Mouse (Mus musculus) embryonic facial prominence, embryonic 15.5 days (tissue): Measurements from ENCODE around the gene Abhd5. TPM values are rescaled to one million over a fixed set of nuclear protein-coding genes. Genes with fewer than 3 reads are reported as not detected.

ENCODE experiments used
- ATAC-seq: fragments of 200-750 bp; cut with Nextera tagmentation; 2 replicates; pipeline ENCODE4 v1.8.0; 2017; ENCODE audit warnings: low read depth, moderate TSS enrichment; ENCODE audit not compliant: insufficient number of reproducible peaks, low FRiP score, low TSS enrichment
- H3K27ac ChIP-seq: fragments of 300-500 bp; sonication (generic); replicated peaks from 2 replicates; pipeline ENCODE4 v1.5.1; 2015; ENCODE audit warnings: mild to moderate bottlenecking, inconsistent platforms
- H3K27me3 ChIP-seq: fragments of 300-500 bp; sonication (generic); 2 replicates; pipeline ENCODE4 v1.6.1; 2015; ENCODE audit warnings: inconsistent platforms
- H3K36me3 ChIP-seq: fragments of 300-500 bp; sonication (generic); 2 replicates; pipeline ENCODE4 v1.6.1; 2015; ENCODE audit warnings: mild to moderate bottlenecking, inconsistent platforms
- H3K4me1 ChIP-seq: fragments of 300-500 bp; sonication (generic); 2 replicates; pipeline ENCODE4 v1.6.1; 2015; ENCODE audit warnings: inconsistent platforms
- H3K4me2 ChIP-seq: fragments of 300-500 bp; sonication (generic); replicated peaks from 2 replicates; pipeline ENCODE4 v1.6.1; 2015; ENCODE audit warnings: mild to moderate bottlenecking, inconsistent platforms
- H3K4me3 ChIP-seq: fragments of 300-500 bp; sonication (generic); replicated peaks from 2 replicates; pipeline ENCODE4 v1.5.1; 2015; ENCODE audit warnings: mild to moderate bottlenecking, inconsistent platforms
- H3K9ac ChIP-seq: fragments of 300-500 bp; sonication (generic); 2 replicates; pipeline ENCODE4 v1.6.1; 2015; ENCODE audit warnings: inconsistent platforms
- H3K9me3 ChIP-seq: fragments of 300-500 bp; sonication (generic); replicated peaks from 2 replicates; pipeline ENCODE4 v1.6.1; 2016; ENCODE audit warnings: inconsistent platforms
- WGBS: fragments of 180-500 bp; shearing (Covaris S2); methylation state at CpG from one replicate; pipeline ENCODE4 v1.1.7; 2015; 5-methylcytosine and 5-hydroxymethylcytosine counted together
- polyA plus RNA-seq: library from polyadenylated mRNA; unstranded; fragments of >200 nt; fragmentation: Nextera tagmentation; extraction: Ambion mirVana; gene quantifications from 2 replicates; pipeline ENCODE4 v1.2.1, GENCODE M21; 2015

Gene Abhd5
- polyA plus RNA-seq, 1 experiment from 2014 or later = 38.9 TPM

DNA sequence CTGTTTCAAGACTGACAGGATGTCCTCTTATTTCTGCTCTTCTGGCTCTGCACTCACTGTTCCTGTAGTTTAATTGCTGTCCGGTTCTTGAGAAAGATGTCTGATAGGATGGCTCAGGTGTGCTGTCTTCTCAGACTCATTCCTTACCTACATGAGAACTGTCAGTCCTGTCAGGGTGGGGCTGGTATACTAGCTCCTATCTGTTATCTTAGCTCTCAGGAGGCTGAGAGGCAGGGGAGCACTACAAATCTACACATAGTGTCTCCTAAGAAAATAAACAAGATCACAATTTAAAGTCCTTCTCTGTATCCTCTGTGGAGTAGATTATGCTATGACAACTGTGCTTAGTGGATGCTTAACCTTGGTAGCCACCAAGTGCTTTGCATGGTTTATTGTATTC is 21.6 kb downstream of the Abhd5 start:
- H3K27me3 ChIP-seq = no peaks in the 10 kb centered on the region
- H3K4me3 ChIP-seq = no peak overlapping the region
- no peak overlapping the region for H3K4me2 ChIP-seq
- no peak for ATAC-seq
- WGBS = 79% methylated on average over 1 of the region's 1 CpGs
- no peaks in the 10 kb centered on the region for H3K4me1 ChIP-seq
- H3K27ac ChIP-seq = 0 out of 2 replicates have a peak overlapping the region, but pooled peaks have one; percentile 0
- 0 out of 2 replicates have a peak, but pooled peaks cover 7% of the 10 kb centered on the region for H3K36me3 ChIP-seq
- no peaks in the 10 kb centered on the region for H3K9me3 ChIP-seq
- no peak overlapping the region for H3K9ac ChIP-seq

DNA sequence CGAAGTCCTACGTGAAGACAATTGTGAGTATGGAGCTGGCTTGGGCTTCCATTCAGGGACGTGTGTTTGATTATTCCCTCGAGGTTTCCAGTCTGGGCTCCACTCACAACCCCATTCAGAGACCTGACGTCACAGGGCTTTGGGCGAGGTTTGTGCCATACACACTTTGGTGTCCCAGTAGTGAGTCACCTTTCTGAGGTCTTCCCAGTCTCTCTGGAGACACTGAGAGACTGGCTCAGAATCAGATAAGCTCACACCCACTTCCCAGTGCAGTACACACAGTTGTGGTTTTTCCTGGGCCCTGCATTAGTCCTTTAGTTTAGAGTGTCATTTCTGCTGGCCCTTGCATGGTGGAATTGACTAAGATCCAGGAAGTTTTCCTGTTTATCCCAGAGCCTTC is 27.6 kb downstream of the Abhd5 start:
- 84% methylated on average over 6 of the region's 6 CpGs for WGBS
- H3K9ac ChIP-seq = no peak overlapping the region
- peaks cover 20% of the 10 kb centered on the region; the same call in 1 of the 2 replicates for H3K36me3 ChIP-seq
- H3K4me3 ChIP-seq = no peak overlapping the region
- no peak overlapping the region for H3K27ac ChIP-seq
- no peak overlapping the region for H3K4me2 ChIP-seq
- H3K4me1 ChIP-seq = no peaks in the 10 kb centered on the region
- no peak for ATAC-seq
- no peaks in the 10 kb centered on the region for H3K9me3 ChIP-seq
- no peaks in the 10 kb centered on the region for H3K27me3 ChIP-seq

GRCm38 (mm10) chr9:122380959-122381358 is 29.6 kb downstream of the Abhd5 start:
- no peaks in the 10 kb centered on the region for H3K27me3 ChIP-seq
- no peak overlapping the region for H3K27ac ChIP-seq
- H3K4me1 ChIP-seq = no peaks in the 10 kb centered on the region
- H3K9ac ChIP-seq = no peak overlapping the region
- WGBS = 80% methylated on average over 6 of the region's 6 CpGs
- peaks cover 20% of the 10 kb centered on the region; the same call in 1 of the 2 replicates for H3K36me3 ChIP-seq
- H3K9me3 ChIP-seq = no peaks in the 10 kb centered on the region
- H3K4me3 ChIP-seq = no peak overlapping the region
- H3K4me2 ChIP-seq = no peak overlapping the region
- ATAC-seq = no peak

DNA sequence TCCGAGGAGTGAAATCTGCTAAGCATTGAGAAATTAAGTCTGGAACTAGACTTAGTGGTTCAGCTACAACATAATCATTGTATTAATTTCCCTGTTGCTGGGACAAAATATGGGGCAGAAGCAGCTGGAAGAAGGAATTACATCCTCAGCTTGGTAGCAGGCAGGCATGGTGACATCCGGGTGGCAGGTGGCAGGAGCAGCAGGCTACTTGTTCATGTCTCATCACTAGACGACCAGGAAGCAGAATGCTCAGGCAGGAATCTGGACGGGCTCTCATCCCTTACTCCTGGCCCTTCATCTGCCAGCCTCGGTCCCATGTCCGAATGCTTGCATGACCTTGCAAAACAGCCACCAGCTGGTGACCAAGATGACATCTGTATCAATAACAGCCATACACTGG is 30.6 kb downstream of the Abhd5 start:
- no peak for ATAC-seq
- Histone ChIP-seq H3K4me2 (no peak overlapping the region), H3K9ac (no peak overlapping the region), H3K27ac (no peak overlapping the region), H3K9me3 (no peaks in the 10 kb centered on the region), H3K27me3 (no peaks in the 10 kb centered on the region), H3K4me1 (no peaks in the 10 kb centered on the region), H3K4me3 (no peak overlapping the region), H3K36me3 (peaks cover 13% of the 10 kb centered on the region; the same call in 1 of the 2 replicates)
- WGBS = 80% methylated on average over 6 of the region's 6 CpGs

GRCm38 (mm10) chr9:122386015-122386414 is 34.6 kb downstream of the Abhd5 start:
- H3K9me3 ChIP-seq = no peaks in the 10 kb centered on the region
- H3K4me2 ChIP-seq = no peak overlapping the region
- H3K36me3 ChIP-seq = peaks cover 3% of the 10 kb centered on the region; the same call in 1 of the 2 replicates
- no peak overlapping the region for H3K9ac ChIP-seq
- H3K4me1 ChIP-seq = no peaks in the 10 kb centered on the region
- WGBS = 80% methylated on average over 3 of the region's 3 CpGs
- no peak for ATAC-seq
- no peak overlapping the region for H3K4me3 ChIP-seq
- H3K27me3 ChIP-seq = no peaks in the 10 kb centered on the region
- H3K27ac ChIP-seq = no peak overlapping the region

GRCm38 (mm10) chr9:122389287-122389920 is 38.0 kb downstream of the Abhd5 start:
- Histone ChIP-seq H3K4me3 (no peak overlapping the region), H3K27ac (no peak overlapping the region), H3K4me2 (no peak overlapping the region), H3K4me1 (no peaks in the 10 kb centered on the region), H3K36me3 (no peaks in the 10 kb centered on the region), H3K9me3 (no peaks in the 10 kb centered on the region), H3K9ac (no peak overlapping the region), H3K27me3 (no peaks in the 10 kb centered on the region)
- 85% methylated on average over 5 of the region's 5 CpGs for WGBS
- no peak for ATAC-seq

DNA sequence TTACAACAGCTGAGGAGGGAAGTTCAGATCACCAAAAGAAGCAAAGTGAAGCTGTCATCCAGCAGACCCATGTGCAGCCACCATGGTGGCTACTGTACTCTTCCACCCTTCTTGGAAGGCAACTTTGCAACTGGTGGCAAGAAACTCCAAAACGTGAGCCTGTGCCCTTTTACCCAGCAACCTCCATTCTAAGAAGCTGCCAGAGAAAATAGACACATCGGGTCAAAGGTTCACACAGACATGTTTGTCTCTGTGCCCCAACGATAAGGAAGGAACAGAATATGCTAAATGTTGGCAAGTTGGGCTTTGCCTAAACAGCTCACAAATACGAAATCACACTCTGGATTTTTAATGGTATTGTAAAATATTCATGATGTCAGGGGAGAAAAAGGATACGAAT is 44.4 kb downstream of the Abhd5 start:
- Histone ChIP-seq H3K4me2 (no peak overlapping the region), H3K27ac (no peak overlapping the region), H3K27me3 (no peaks in the 10 kb centered on the region), H3K36me3 (no peaks in the 10 kb centered on the region), H3K9me3 (no peaks in the 10 kb centered on the region), H3K4me3 (no peak overlapping the region), H3K4me1 (no peaks in the 10 kb centered on the region), H3K9ac (no peak overlapping the region)
- whole genome bisulfite sequencing = 68% methylated on average over 5 of the region's 5 CpGs
- no peak for ATAC-seq

GRCm38 (mm10) chr9:122397156-122397555 is 45.7 kb downstream of the Abhd5 start:
- Histone ChIP-seq H3K9ac (no peak overlapping the region), H3K4me1 (no peaks in the 10 kb centered on the region), H3K36me3 (no peaks in the 10 kb centered on the region), H3K4me2 (no peak overlapping the region), H3K27ac (no peak overlapping the region), H3K4me3 (no peak overlapping the region), H3K27me3 (no peaks in the 10 kb centered on the region), H3K9me3 (no peaks in the 10 kb centered on the region)
- no peak for ATAC-seq
- 85% methylated on average over 1 of the region's 1 CpGs for WGBS

DNA sequence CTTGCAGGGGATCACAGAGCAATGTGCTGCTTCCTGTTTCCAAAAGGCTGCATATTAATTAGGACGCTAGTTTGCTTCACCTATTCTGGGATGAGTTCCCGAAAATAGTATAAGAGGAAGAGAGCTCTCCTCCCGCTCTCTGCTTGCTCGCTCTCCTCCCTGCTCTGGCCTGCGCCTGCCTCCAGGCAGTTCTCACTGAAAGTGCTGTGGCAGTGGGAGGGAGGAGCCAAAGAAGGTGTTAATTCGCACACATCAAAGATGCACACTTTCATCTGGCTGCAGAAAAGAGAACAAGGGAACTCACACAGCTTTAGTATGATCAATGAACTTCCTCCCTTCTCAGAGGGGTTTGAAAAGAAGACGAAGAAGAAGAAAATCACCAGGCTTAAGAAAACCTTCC is 47.3 kb downstream of the Abhd5 start:
- WGBS = 32% methylated on average over 7 of the region's 7 CpGs
- Histone ChIP-seq H3K36me3 (no peaks in the 10 kb centered on the region), H3K4me1 (no peaks in the 10 kb centered on the region), H3K9ac (no peak overlapping the region), H3K4me3 (no peak overlapping the region), H3K9me3 (no peaks in the 10 kb centered on the region), H3K4me2 (no peak overlapping the region), H3K27ac (no peak overlapping the region), H3K27me3 (no peaks in the 10 kb centered on the region)
- no peak for ATAC-seq

- ATAC-seq = no peak
- H3K4me3 ChIP-seq = no peak overlapping the region
- no peaks in the 10 kb centered on the region for H3K27me3 ChIP-seq
- no peak overlapping the region for H3K9ac ChIP-seq
- no peaks in the 10 kb centered on the region for H3K4me1 ChIP-seq
- WGBS = 87% methylated on average over 4 of the region's 4 CpGs
- H3K27ac ChIP-seq = no peak overlapping the region
- H3K36me3 ChIP-seq = no peaks in the 10 kb centered on the region
- no peaks in the 10 kb centered on the region for H3K9me3 ChIP-seq
- no peak overlapping the region for H3K4me2 ChIP-seq
Measured at GRCm38 (mm10) chr9:122401239-122401638, 49.8 kb downstream of the Abhd5 start.

DNA sequence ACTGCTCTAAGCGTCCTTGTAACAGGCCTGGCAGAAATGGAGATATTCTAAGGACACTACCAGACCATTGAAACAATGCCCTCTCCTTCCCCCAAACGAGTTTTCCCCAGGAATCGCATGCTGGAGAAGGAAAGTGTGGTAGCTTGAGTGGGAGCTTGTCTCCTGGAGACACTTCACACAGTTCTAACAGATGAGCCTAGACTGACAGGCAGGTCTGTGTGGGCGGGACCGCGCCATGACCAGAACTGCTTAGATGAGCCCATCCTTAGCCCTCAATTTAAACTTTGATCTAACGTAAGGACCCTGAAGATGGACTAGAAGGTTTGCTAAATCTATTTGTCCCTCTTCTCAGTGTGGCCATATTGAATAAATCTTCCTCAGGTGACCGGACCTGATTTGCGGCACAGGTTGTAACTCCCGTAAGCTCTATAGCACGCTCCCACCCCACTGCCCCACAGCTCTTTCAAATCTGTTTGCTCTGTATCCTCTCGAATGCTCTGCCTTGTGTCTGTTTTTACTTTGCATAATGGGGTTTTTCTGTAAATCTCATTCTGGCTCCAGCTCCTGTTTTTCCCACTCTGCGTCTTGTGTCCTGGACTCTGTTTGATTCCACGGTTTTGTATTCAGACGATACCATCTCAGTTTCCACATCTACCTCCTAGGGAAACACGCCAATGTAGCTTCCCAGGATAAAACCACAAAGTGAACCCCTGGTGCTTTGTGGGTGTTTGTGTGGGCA is 59.2 kb downstream of the Abhd5 start:
- no peak overlapping the region for H3K4me3 ChIP-seq
- no peaks in the 10 kb centered on the region for H3K36me3 ChIP-seq
- ATAC-seq = no peak
- no peaks in the 10 kb centered on the region for H3K9me3 ChIP-seq
- H3K9ac ChIP-seq = no peak overlapping the region
- WGBS = 79% methylated on average over 16 of the region's 16 CpGs
- H3K4me2 ChIP-seq = no peak overlapping the region
- no peak overlapping the region for H3K27ac ChIP-seq
- no peaks in the 10 kb centered on the region for H3K4me1 ChIP-seq
- no peaks in the 10 kb centered on the region for H3K27me3 ChIP-seq

- WGBS = 89% methylated on average over 1 of the region's 1 CpGs
- Histone ChIP-seq H3K4me3 (no peak overlapping the region), H3K9me3 (no peaks in the 10 kb centered on the region), H3K27ac (no peak overlapping the region), H3K36me3 (no peaks in the 10 kb centered on the region), H3K27me3 (no peaks in the 10 kb centered on the region), H3K9ac (no peak overlapping the region), H3K4me1 (no peaks in the 10 kb centered on the region), H3K4me2 (no peak overlapping the region)
- ATAC-seq = no peak
Measured at GRCm38 (mm10) chr9:122414648-122415047, 63.2 kb downstream of the Abhd5 start.
